Mouse (Mus musculus) lung, postnatal 0 days (tissue): ENCODE measurements around the gene Klf6. TPM values are rescaled to one million over a fixed set of nuclear protein-coding genes. Genes with fewer than 3 reads are reported as not detected.

Source experiments
- ATAC-seq: fragments of 200-750 bp; cut with Nextera tagmentation; 2 replicates; pipeline ENCODE4 v1.8.0; 2017; ENCODE audit warnings: moderate library complexity
- DNase-seq: peaks from one replicate; pipeline ENCODE4 v3.0.0-alpha.2; 2016; ENCODE audit warnings: low spot score
- H3K27ac ChIP-seq: fragments of 300-500 bp; sonication (generic); 2 replicates; pipeline ENCODE4 v1.5.1; 2014; ENCODE audit warnings: antibody characterized with exemption, mild to moderate bottlenecking, low read length, mixed read lengths
- H3K27me3 ChIP-seq: fragments of 300-500 bp; sonication (generic); replicated peaks from 2 replicates; pipeline ENCODE4 v1.6.1; 2014; ENCODE audit warnings: low read length, mixed read lengths; ENCODE audit not compliant: insufficient read depth
- H3K36me3 ChIP-seq: fragments of 300-500 bp; sonication (generic); 2 replicates; pipeline ENCODE4 v1.6.1; 2014; ENCODE audit warnings: low read length, mixed read lengths; ENCODE audit not compliant: insufficient read depth
- H3K4me1 ChIP-seq: fragments of 300-500 bp; sonication (generic); 2 replicates; pipeline ENCODE4 v1.6.1; 2014; ENCODE audit warnings: antibody characterized with exemption, low read depth, low read length, mixed read lengths; ENCODE audit not compliant: insufficient read depth
- H3K4me2 ChIP-seq: fragments of 300-500 bp; sonication (generic); replicated peaks from 2 replicates; pipeline ENCODE4 v1.6.1; 2014; ENCODE audit warnings: low read depth, mild to moderate bottlenecking, low read length, moderate library complexity, mixed read lengths
- H3K4me3 ChIP-seq: fragments of 300-500 bp; sonication (generic); 2 replicates; pipeline ENCODE4 v1.5.1; 2014; ENCODE audit warnings: low read depth, low read length
- H3K9ac ChIP-seq: fragments of 300-500 bp; sonication (generic); replicated peaks from 2 replicates; pipeline ENCODE4 v1.6.1; 2014; ENCODE audit warnings: low read depth, mild to moderate bottlenecking
- H3K9me3 ChIP-seq: fragments of 300-500 bp; sonication (generic); 2 replicates; pipeline ENCODE4 v1.6.1; 2016; ENCODE audit warnings: low read length, mixed read lengths
- CTCF ChIP-seq: IDR thresholded peaks from 2 replicates; pipeline ENCODE4 v1.5.1; 2016; ENCODE audit warnings: antibody characterized with exemption, mild to moderate bottlenecking
- EP300 ChIP-seq: IDR thresholded peaks from 2 replicates; pipeline ENCODE4 v1.6.1; 2016; ENCODE audit warnings: antibody characterized with exemption, mild to moderate bottlenecking, control low read depth
- WGBS: fragments of 180-500 bp; shearing (Covaris S2); extraction: QIAGEN DNeasy Blood & Tissue Kit; methylation state at CpG from one replicate; pipeline ENCODE4 v1.1.7; 2014; 5-methylcytosine and 5-hydroxymethylcytosine counted together
- polyA plus RNA-seq: library from polyadenylated mRNA; unstranded; fragments of >200 nt; fragmentation: Nextera tagmentation; extraction: Ambion mirVana; gene quantifications from 2 replicates; pipeline ENCODE4 v1.2.1, GENCODE M21; 2015

Klf6 gene
- 201 and 219 TPM in 2 replicates for polyA plus RNA-seq

DNA sequence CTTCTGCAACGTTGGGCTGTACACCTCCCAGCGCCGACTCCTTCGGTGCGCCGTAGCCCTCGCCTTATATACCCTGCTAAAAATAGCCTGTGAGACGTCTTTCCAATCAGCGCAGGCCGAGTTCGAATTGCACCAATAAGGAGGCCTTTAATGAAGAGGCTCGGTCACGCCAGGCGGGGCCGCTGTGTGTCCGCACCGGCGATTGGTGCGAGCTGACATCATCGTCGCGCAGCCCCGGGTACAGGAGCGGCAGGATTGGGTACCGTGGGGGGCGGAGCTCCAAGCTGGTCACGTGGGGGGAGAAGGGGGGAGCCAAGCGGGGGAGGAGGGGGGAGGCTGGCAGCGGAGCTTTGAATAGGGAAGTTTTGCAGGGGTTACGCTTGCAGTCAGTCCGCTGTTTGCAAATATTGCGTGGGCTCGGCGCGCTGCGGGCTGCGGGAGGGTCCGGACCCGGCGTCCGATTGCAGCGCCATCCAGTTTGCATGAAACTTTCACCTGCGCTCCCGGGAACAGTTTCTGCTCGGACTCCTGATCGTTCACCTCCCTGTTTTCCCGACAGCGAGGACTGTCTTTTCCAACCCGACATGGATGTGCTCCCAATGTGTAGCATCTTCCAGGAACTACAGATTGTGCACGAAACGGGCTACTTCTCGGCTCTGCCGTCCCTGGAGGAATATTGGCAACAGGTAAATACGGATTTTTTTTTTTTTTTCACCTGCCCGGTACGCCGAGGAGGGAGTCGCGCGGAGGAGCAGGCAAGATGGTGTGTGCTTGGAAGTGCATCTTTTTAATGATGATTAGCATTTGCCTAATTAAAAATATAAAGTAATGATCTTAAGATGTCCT, at the start of gene Klf6:
Gene Klf6, plus strand, starts transcription at position 326 of the 846 bp plus-strand sequence.
- DNase-seq (peak; percentile 99), ATAC-seq (peak; percentile 97)
- Histone ChIP-seq H3K9me3 (no peaks in the 10 kb centered on the region), H3K9ac (peak within 1 kb of the TSS; percentile 99), H3K4me2 (peak within 1 kb of the TSS; percentile 87), H3K27me3 (no peaks in the 10 kb centered on the region), H3K4me3 (peak within 1 kb of the TSS; percentile 94), H3K27ac (peak within 1 kb of the TSS; percentile 99), H3K36me3 (peaks cover 10% of the 10 kb centered on the region; the same call in 1 of the 2 replicates), H3K4me1 (peaks cover 10% of the 10 kb centered on the region)
- under 1% methylated on average over 51 of the region's 60 CpGs for WGBS
- TF ChIP-seq CTCF (no peak), EP300 (peak; percentile 41)

DNA sequence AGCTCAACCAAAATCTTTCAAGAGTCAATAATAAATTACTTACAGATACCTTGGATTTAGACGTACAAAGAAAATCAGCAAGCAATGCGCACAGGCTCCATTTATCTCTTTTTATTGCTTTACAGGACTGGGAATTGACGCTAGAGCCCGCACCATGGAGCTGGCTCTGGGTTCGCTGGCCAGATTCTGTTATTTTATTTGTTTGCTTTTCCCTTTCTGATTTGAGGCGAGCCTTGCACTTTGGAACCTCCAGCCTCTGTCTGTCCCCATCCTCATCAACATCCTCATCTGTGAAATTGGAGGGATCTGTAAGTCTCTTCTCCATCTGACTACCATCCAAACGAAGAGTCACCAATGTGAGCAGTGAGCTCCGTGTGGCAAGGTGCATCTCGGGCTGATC, 47.8 kb upstream of the Klf6 start:
- H3K4me1 ChIP-seq: no peaks in the 10 kb centered on the region
- H3K36me3 ChIP-seq: no peaks in the 10 kb centered on the region
- H3K4me3 ChIP-seq: no peak overlapping the region
- WGBS: 94% methylated on average over 9 of the region's 9 CpGs
- no peak for ATAC-seq
- no peak overlapping the region for H3K4me2 ChIP-seq
- DNase-seq: no peak
- H3K27me3 ChIP-seq: no peaks in the 10 kb centered on the region
- H3K9ac ChIP-seq: no peak overlapping the region
- H3K9me3 ChIP-seq: no peaks in the 10 kb centered on the region
- no peak for TF ChIP-seq CTCF
- TF ChIP-seq EP300: no peak
- H3K27ac ChIP-seq: no peak overlapping the region

DNA sequence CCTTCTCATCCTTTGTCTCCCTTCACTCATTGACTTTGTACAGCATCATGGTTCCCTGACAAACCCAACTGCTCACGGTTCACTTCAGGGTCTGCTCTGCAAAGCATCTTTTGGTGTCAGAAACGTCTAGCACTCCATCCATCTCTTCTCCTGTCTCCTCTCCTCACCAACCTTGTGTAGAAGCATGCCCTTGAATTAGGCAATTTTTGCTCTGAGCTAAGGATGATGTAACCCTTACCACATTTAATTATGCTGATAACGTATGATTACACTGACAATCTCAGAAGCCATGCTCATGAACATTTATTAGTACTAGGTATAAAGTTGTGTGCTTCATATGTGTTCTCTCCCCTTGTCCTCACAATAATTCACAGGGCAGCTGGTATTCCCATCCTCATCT, 44.0 kb upstream of the Klf6 start:
- Histone ChIP-seq H3K36me3 (no peaks in the 10 kb centered on the region), H3K9ac (no peak overlapping the region)
- WGBS: 72% methylated on average over 3 of the region's 3 CpGs

DNA sequence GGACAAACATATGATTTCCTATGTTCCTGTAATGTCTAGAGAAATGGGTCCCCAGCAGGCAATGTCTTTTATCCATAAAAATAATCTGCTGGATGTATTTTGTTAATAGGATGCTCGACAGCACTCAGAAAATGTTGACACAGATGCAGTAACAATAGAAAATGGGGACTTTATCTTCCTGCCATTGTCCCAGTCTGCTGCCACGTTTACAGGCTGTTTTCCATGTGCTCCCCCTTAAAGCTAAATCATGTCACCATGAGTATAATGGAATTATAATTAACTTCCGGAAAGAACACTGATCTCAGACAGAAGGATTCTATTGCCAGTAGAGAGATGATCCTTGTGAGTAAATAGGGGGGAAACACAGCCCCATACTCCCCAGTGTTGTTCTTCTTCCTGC, 42.1 kb upstream of the Klf6 start:
- H3K27ac ChIP-seq: no peak overlapping the region
- H3K9me3 ChIP-seq: no peaks in the 10 kb centered on the region
- TF ChIP-seq CTCF: no peak
- peak; percentile 52; the same call in 1 of the 2 replicates for TF ChIP-seq EP300
- H3K27me3 ChIP-seq: no peaks in the 10 kb centered on the region
- ATAC-seq (peak; percentile 48), DNase-seq (peak; percentile 56)
- H3K9ac ChIP-seq: no peak overlapping the region
- H3K4me3 ChIP-seq: no peak overlapping the region
- H3K4me2 ChIP-seq: no peak overlapping the region
- H3K36me3 ChIP-seq: no peaks in the 10 kb centered on the region
- WGBS: 42% methylated on average over 3 of the region's 3 CpGs
- no peaks in the 10 kb centered on the region for H3K4me1 ChIP-seq

More for the DNA sequence above, 44.0 kb upstream of the Klf6 start:
- ATAC-seq: no peak
- Histone ChIP-seq H3K27ac (no peak overlapping the region), H3K4me3 (no peak overlapping the region), H3K4me2 (no peak overlapping the region), H3K27me3 (no peaks in the 10 kb centered on the region), H3K9me3 (no peaks in the 10 kb centered on the region), H3K4me1 (no peaks in the 10 kb centered on the region)
- TF ChIP-seq CTCF: no peak
- TF ChIP-seq EP300: no peak
- no peak for DNase-seq

DNA sequence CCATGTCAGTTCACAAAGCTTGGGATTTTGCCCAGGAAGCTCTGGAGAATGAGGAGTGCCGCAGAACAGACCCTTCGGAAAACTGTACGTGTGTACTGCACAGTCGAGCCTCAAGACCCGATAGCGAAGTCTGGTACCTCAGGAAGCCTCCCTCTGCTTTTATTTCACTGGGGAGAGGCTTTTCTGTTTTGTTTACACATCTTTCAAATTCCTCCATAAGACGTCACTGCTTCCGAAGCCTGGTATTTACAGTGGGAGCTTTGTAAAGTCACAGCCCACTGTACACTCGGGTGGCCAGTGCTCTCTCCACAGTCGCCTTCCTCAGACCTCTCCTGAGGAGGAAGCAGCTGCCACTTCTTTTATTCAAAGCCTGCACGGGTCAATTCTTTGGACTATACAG, 38.7 kb upstream of the Klf6 start:
- Histone ChIP-seq H3K27me3 (no peaks in the 10 kb centered on the region), H3K9me3 (no peaks in the 10 kb centered on the region), H3K36me3 (no peaks in the 10 kb centered on the region), H3K4me3 (no peak overlapping the region), H3K27ac (no peak overlapping the region), H3K4me2 (peak overlapping the region; percentile 19), H3K4me1 (no peaks in the 10 kb centered on the region), H3K9ac (no peak overlapping the region)
- ATAC-seq: peak; percentile 84
- WGBS: 7% methylated on average over 11 of the region's 11 CpGs
- TF ChIP-seq CTCF (no peak), EP300 (peak; percentile 89)
- DNase-seq: peak; percentile 84

DNA sequence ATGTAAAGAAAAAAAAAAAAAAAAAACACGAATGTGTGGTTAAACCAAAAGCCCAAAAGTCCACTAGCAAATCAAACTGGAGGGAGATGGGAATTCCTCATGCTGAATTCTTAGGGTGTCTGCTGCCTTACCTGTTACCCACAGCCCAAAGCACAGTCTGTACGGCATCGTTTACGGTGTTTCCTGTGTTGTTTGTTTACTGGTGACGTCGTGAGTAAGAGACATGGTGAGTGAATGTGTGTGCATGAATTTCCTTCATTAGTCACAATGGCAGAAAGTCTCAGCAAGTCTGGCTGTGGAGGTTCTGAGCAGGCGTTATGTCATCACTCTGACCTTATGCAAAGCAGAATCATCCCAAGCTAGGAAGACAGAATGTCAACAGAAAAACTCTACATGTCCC, 38.1 kb upstream of the Klf6 start:
- Histone ChIP-seq H3K9me3 (no peaks in the 10 kb centered on the region), H3K4me3 (no peak overlapping the region), H3K9ac (no peak overlapping the region), H3K4me1 (no peaks in the 10 kb centered on the region), H3K4me2 (no peak overlapping the region; the same call in 1 of the 2 replicates), H3K27me3 (no peaks in the 10 kb centered on the region), H3K36me3 (no peaks in the 10 kb centered on the region), H3K27ac (no peak overlapping the region)
- DNase-seq (no peak), ATAC-seq (no peak)
- 66% methylated on average over 7 of the region's 7 CpGs for WGBS
- TF ChIP-seq EP300 (no peak), CTCF (no peak)
